Mouse (Mus musculus) liver, embryonic 15.5 days (tissue): Measurements from ENCODE around the gene Dmrt1. TPM values are rescaled to one million over a fixed set of nuclear protein-coding genes. Genes with fewer than 3 reads are reported as not detected.

Experiments
- ATAC-seq: fragments of 200-750 bp; cut with Nextera tagmentation; 2 replicates; pipeline ENCODE4 v1.8.0; 2017; ENCODE audit warnings: moderate number of reproducible peaks, mild to moderate bottlenecking, moderate library complexity; ENCODE audit not compliant: insufficient read depth
- H3K27ac ChIP-seq: fragments of 300-500 bp; sonication (generic); replicated peaks from 2 replicates; pipeline ENCODE4 v1.5.1; 2015; ENCODE audit warnings: mild to moderate bottlenecking, inconsistent platforms
- H3K27me3 ChIP-seq: fragments of 300-500 bp; sonication (generic); 2 replicates; pipeline ENCODE4 v1.6.1; 2015; ENCODE audit warnings: mild to moderate bottlenecking, inconsistent platforms
- H3K36me3 ChIP-seq: fragments of 300-500 bp; sonication (generic); replicated peaks from 2 replicates; pipeline ENCODE4 v1.6.1; 2015; ENCODE audit warnings: moderate library complexity, mild to moderate bottlenecking, inconsistent platforms
- H3K4me1 ChIP-seq: fragments of 300-500 bp; sonication (generic); replicated peaks from 2 replicates; pipeline ENCODE4 v1.6.1; 2015; ENCODE audit warnings: inconsistent platforms
- H3K4me2 ChIP-seq: fragments of 300-500 bp; sonication (generic); 2 replicates; pipeline ENCODE4 v1.6.1; 2015; ENCODE audit warnings: moderate library complexity, mild to moderate bottlenecking, inconsistent platforms
- H3K4me3 ChIP-seq: fragments of 300-500 bp; sonication (generic); replicated peaks from 2 replicates; pipeline ENCODE4 v1.5.1; 2015; ENCODE audit warnings: mild to moderate bottlenecking, inconsistent platforms
- H3K9ac ChIP-seq: fragments of 300-500 bp; sonication (generic); 2 replicates; pipeline ENCODE4 v1.6.1; 2015; ENCODE audit warnings: moderate library complexity, mild to moderate bottlenecking, inconsistent platforms
- H3K9me3 ChIP-seq: fragments of 300-500 bp; sonication (generic); replicated peaks from 2 replicates; pipeline ENCODE4 v1.6.1; 2016; ENCODE audit warnings: inconsistent platforms
- WGBS: fragments of 180-500 bp; shearing (Covaris S2); methylation state at CpG from one replicate; pipeline ENCODE4 v1.1.7; 2015; ENCODE audit warnings: mixed read lengths; ENCODE audit not compliant: insufficient replicate concordance; 5-methylcytosine and 5-hydroxymethylcytosine counted together
- polyA plus RNA-seq: library from polyadenylated mRNA; unstranded; fragments of >200 nt; fragmentation: Nextera tagmentation; extraction: Ambion mirVana; gene quantifications from 2 replicates; pipeline ENCODE4 v1.2.1, GENCODE M21; 2015

The Dmrt1 gene
- polyA plus RNA-seq, 1 experiment from 2014 or later: not detected

GRCm38 (mm10) chr19:25610015-25610410 is 104.6 kb downstream of the Dmrt1 start, which contains the start of gene Dmrt3:
Gene Dmrt3 (plus strand): TSS chr19:25610301.
- H3K27me3 ChIP-seq: peaks cover 99% of the 10 kb centered on the region
- H3K9ac ChIP-seq: no peak within 1 kb of the TSS
- 1% methylated on average over 27 of the region's 29 CpGs for WGBS
- peak within 1 kb of the TSS; percentile 21 for H3K4me3 ChIP-seq
- H3K36me3 ChIP-seq: no peaks in the 10 kb centered on the region
- peaks cover 21% of the 10 kb centered on the region for H3K4me1 ChIP-seq
- peak within 1 kb of the TSS; percentile 46 for H3K4me2 ChIP-seq
- no peak within 1 kb of the TSS for H3K27ac ChIP-seq
- no peaks in the 10 kb centered on the region for H3K9me3 ChIP-seq
- no peak for ATAC-seq

- no peak overlapping the region for H3K9ac ChIP-seq
- ATAC-seq: no peak
- WGBS: under 1% methylated on average over 52 of the region's 71 CpGs
- H3K27me3 ChIP-seq: peaks cover 99% of the 10 kb centered on the region
- H3K9me3 ChIP-seq: no peaks in the 10 kb centered on the region
- H3K4me3 ChIP-seq: peak overlapping the region; percentile 21
- H3K4me1 ChIP-seq: peaks cover 20% of the 10 kb centered on the region
- H3K27ac ChIP-seq: no peak overlapping the region
- H3K4me2 ChIP-seq: peak overlapping the region; percentile 46
- H3K36me3 ChIP-seq: no peaks in the 10 kb centered on the region
Measured at GRCm38 (mm10) chr19:25610411-25611111, 105.1 kb downstream of the Dmrt1 start.

GRCm38 (mm10) chr19:25611116-25611515 is 105.7 kb downstream of the Dmrt1 start:
- H3K36me3 ChIP-seq: no peaks in the 10 kb centered on the region
- WGBS: under 1% methylated on average over 42 of the region's 42 CpGs
- peaks cover 15% of the 10 kb centered on the region for H3K4me1 ChIP-seq
- H3K9ac ChIP-seq: no peak overlapping the region
- H3K4me3 ChIP-seq: peak overlapping the region; percentile 21
- ATAC-seq: no peak
- H3K4me2 ChIP-seq: peak overlapping the region; percentile 46
- no peak overlapping the region for H3K27ac ChIP-seq
- H3K27me3 ChIP-seq: peaks cover 99% of the 10 kb centered on the region
- no peaks in the 10 kb centered on the region for H3K9me3 ChIP-seq

DNA sequence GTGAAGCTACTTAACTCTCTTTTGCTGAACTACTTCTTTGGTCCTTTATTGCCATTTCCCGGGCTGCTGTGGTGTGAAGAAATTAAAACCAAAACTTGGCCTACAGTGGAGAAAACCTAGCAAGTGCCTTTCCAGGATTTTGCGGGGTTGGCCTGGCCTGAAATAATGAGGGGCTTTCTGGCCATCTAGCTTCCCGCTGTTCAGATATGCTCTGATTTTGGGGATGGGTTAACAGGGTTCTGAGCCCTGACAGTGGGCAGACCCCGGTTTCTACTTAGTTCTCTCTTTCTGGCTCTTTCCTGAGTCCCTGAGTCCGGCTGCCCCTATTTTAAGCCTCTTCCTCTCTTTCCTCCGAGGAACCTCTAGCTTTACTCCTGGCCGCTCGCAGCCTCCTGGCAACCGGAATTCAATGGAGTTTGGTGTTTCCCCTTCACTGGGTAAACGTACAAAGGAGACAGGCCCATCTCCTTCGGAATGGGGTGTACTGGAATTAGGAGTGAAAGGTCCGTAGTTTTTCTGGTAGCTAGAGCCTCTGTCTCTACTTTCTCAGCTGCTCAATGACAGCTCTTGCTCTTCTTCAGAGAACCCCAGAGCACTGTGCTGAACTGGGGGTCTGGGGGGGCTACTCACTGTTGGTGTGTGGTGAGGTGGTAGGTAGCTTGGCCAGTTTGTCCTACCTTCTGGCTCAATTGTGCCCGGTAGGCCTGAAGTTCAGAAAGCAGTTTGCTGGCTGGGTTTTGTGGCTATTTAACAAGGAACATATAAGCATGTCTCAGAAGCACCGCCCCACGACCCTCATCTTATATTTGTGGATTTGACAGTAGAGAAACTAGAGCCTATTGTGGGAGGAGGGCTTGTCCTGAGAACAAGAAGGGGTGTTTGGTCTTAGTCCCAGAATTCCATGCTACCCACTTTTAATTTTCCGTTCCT is 106.7 kb downstream of the Dmrt1 start:
- H3K27ac ChIP-seq: no peak overlapping the region
- H3K4me1 ChIP-seq: peaks cover 12% of the 10 kb centered on the region
- no peak overlapping the region for H3K4me2 ChIP-seq
- H3K9me3 ChIP-seq: no peaks in the 10 kb centered on the region
- H3K4me3 ChIP-seq: no peak overlapping the region
- WGBS: 4% methylated on average over 16 of the region's 16 CpGs
- no peaks in the 10 kb centered on the region for H3K36me3 ChIP-seq
- peaks cover 99% of the 10 kb centered on the region for H3K27me3 ChIP-seq
- no peak overlapping the region for H3K9ac ChIP-seq
- no peak for ATAC-seq

DNA sequence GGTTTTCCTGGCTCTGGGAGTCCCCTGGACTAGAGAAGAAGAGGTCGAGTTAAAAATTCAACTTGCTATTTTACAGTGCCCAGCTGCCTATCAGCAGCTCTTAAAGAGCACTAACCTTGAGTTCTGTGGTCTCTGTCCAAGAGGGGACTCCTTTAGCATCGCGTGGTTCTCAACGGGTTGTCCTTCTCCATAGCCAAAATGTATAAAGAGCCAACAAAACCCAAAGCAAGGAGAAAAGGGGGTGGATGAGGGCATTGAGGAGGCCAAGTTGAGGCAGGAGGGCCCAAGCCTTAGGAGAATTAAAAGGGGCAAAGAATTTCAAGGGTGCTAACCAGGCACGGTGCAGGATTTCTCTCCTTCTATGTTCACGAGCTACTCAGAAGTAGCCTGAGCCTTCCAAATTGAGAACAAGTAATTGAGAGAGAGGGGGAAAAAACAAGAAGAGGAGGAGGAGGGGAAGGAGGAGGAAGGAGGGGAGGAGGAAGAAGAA is 107.4 kb downstream of the Dmrt1 start:
- WGBS: 7% methylated on average over 6 of the region's 6 CpGs
- Histone ChIP-seq H3K4me3 (no peak overlapping the region), H3K9ac (no peak overlapping the region), H3K36me3 (no peaks in the 10 kb centered on the region), H3K4me1 (peaks cover 12% of the 10 kb centered on the region), H3K27ac (no peak overlapping the region), H3K9me3 (no peaks in the 10 kb centered on the region), H3K4me2 (no peak overlapping the region), H3K27me3 (peaks cover 97% of the 10 kb centered on the region)
- ATAC-seq: no peak

DNA sequence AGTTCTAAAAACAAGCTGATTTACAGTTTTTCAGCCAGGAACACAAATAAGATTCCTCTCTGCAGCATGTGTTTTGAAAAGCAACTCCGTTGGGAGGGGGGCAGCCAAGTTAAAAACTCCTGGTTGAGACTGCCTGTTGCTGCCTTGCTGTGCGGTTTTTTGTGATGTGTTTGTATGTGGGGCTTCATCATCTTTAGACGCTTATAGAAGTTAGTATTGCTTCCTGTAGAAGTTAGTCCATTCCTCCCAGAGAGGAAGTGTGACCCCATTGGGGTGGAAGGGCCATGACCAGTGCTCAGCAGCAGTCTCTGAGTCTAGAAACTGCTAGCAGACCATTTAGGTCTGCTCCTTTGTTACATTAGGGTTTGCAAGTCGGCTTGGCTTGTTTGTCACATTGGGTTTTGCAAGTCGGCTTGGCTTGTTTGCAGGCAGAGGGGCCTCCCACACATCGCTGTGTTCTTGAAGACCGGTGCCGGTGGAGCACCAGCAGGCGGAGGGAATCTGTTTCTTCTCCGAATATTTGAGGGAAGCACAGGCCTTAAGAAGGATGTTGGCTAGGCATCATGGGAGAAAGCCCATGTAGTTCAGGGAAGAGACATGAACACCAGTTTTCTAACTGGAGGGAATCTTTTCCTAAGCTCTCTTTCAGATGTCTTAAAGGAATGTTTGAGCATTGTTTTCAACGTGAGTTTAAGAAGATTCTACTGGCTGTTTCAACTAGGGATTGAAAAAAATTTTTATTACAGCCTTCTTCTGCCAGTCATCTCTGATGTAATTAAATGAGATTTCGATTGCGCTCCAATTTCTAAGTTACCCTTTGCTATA is 108.3 kb downstream of the Dmrt1 start:
- Histone ChIP-seq H3K4me2 (no peak overlapping the region), H3K4me1 (peaks cover 12% of the 10 kb centered on the region), H3K9me3 (no peaks in the 10 kb centered on the region), H3K27ac (no peak overlapping the region), H3K27me3 (peaks cover 96% of the 10 kb centered on the region), H3K36me3 (no peaks in the 10 kb centered on the region), H3K4me3 (no peak overlapping the region), H3K9ac (no peak overlapping the region)
- no peak for ATAC-seq
- WGBS: 6% methylated on average over 13 of the region's 13 CpGs

- Histone ChIP-seq H3K9ac (no peak overlapping the region), H3K4me2 (no peak overlapping the region), H3K9me3 (no peaks in the 10 kb centered on the region), H3K27ac (no peak overlapping the region), H3K4me3 (no peak overlapping the region), H3K4me1 (peaks cover 3% of the 10 kb centered on the region; the same call in 1 of the 2 replicates), H3K27me3 (peaks cover 96% of the 10 kb centered on the region), H3K36me3 (no peaks in the 10 kb centered on the region)
- ATAC-seq: no peak
- WGBS: 14% methylated on average over 6 of the region's 6 CpGs
Measured at GRCm38 (mm10) chr19:25615889-25616288, 110.5 kb downstream of the Dmrt1 start.

- H3K4me2 ChIP-seq: peak overlapping the region; percentile 51
- peaks cover 3% of the 10 kb centered on the region; the same call in 1 of the 2 replicates for H3K4me1 ChIP-seq
- ATAC-seq: no peak
- no peaks in the 10 kb centered on the region for H3K36me3 ChIP-seq
- peaks cover 87% of the 10 kb centered on the region for H3K27me3 ChIP-seq
- no peak overlapping the region for H3K27ac ChIP-seq
- peak overlapping the region; percentile 21; the same call in 1 of the 2 replicates for H3K4me3 ChIP-seq
- no peaks in the 10 kb centered on the region for H3K9me3 ChIP-seq
- no peak overlapping the region for H3K9ac ChIP-seq
- WGBS: 24% methylated on average over 54 of the region's 54 CpGs
Measured at GRCm38 (mm10) chr19:25622291-25623251, 117.2 kb downstream of the Dmrt1 start.

DNA sequence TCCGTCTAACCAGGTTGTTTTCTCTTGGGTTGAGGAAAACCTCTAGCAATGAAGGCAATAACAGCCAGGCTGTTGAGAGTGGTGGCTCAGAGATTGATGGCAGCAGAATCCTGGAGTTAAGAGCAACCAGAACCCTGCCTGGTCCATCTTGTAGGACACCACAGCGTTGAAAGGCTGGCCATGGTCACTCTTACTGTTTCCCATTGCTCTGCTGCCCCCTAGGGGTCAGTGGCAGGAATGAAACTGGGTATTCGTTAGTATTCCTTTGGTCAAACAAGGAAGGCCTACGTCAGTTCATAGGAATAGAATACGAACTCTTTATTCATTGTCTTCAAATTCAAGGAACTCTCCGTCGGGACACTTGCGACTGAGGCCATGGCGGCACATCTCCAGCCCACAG is 123.1 kb downstream of the Dmrt1 start:
- Histone ChIP-seq H3K27me3 (peaks cover 39% of the 10 kb centered on the region), H3K4me2 (no peak overlapping the region), H3K27ac (no peak overlapping the region), H3K4me3 (no peak overlapping the region), H3K36me3 (no peaks in the 10 kb centered on the region), H3K9me3 (no peaks in the 10 kb centered on the region), H3K9ac (no peak overlapping the region), H3K4me1 (no peaks in the 10 kb centered on the region)
- WGBS: 12% methylated on average over 9 of the region's 9 CpGs
- no peak for ATAC-seq

DNA sequence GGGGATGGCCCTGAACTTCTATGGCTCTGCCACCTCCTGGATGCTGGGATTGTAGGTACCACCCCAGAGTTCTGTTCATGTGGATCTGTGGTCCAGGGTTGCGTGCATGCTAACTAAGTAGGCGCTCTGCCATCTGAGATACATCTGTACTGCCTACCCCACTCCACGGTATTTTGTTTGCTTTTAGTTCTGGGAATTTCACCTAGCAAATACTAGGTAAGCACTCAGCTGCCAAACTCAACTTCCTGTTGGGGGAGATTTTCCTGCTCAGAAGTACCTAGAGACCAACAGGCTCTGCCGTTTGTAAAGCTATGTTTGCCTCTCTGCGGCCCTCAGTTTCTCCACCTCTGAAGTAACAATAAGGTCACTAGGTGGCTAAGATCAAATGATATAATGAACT is 129.7 kb downstream of the Dmrt1 start:
- Histone ChIP-seq H3K9ac (no peak overlapping the region), H3K4me3 (no peak overlapping the region), H3K9me3 (no peaks in the 10 kb centered on the region), H3K27me3 (no peaks in the 10 kb centered on the region), H3K4me2 (no peak overlapping the region), H3K36me3 (no peaks in the 10 kb centered on the region), H3K27ac (no peak overlapping the region), H3K4me1 (no peaks in the 10 kb centered on the region)
- 56% methylated on average over 5 of the region's 5 CpGs for WGBS
- no peak for ATAC-seq
